Mouse (Mus musculus): ENCODE results near the gene Irf6. TPM values are rescaled to one million over a fixed set of nuclear protein-coding genes. Genes with fewer than 3 reads are reported as not detected.

The Irf6 gene
- total RNA-seq, 2 experiments from 2014 or later, result 1.4 to 2.6 TPM

- intact Hi-C loops (cut with DNase I), result no loop called here
- no peak for DNase-seq
Measured at GRCm38 (mm10) chr1:193195169-193195810, 42.4 kb downstream of the Irf6 start.

DNA sequence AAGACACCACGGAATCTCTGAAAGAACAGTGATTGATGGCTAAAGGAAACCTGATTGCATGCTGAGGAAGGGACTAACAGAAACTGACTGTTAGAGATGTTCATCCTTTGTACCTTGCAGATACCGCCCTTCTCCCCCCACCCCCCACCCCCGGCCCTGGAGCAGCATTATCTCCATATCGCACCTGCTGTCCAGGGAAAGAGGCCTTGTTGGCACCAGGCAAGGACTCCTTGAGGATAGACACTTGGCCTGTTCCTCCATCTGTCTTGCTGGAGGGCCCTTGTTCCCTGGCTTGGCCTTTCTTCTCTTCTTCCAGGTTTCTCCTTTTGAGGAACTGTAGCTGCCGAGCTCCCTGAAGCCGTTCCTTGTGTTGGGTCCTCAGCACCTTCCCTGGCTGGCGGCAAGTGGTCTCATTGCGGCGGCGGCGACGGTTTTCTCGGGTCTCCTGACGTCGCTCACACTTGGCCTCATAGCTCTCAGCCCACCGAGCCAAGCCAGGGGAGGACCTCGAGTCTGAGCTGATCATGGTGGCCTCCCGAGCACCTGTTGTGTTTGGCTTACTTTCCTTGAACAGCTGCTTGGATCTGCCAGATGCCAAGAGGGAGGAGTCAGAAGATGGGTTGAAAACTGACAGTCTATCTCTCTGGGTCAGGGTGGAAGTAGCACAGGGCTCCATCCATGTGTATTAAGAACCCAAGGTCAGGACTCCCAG is 44.7 kb downstream of the Irf6 start:
- no peak for DNase-seq
- intact Hi-C loops (cut with DNase I), result no loop called here

GRCm38 (mm10) chr1:193198312-193198711 is 45.4 kb downstream of the Irf6 start:
- intact Hi-C loops (cut with DNase I), result no loop called here
- no peak for DNase-seq

GRCm38 (mm10) chr1:193200640-193201382 is 47.9 kb downstream of the Irf6 start:
- DNase-seq, result no peak
- intact Hi-C loops (cut with DNase I), result no loop called here

DNA sequence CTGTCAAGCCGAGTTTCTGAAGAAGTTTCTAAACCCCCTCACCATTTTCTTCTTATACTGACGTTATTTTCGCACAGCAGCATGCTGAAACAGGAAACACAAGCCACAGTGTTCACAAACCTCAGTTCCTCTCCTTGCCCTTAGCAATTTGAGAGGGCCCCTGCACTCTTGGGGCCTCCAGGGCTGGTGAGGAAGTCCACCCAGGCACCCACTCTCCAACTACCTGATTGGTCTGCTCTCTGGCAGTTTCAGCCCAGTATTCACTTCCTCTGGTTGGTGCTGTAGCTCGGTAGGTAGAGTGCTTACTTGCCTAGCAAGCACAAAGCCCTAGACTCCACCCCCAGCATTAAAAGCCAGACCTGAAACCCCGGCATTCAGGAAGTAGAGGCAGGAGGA is 48.5 kb downstream of the Irf6 start, which contains the start of gene Traf3ip3:
Gene Traf3ip3 (minus strand): TSS at position 321 of the 396 bp plus-strand sequence.
- intact Hi-C loops (cut with DNase I), result no loop called here
- no peak for DNase-seq

- intact Hi-C loops (cut with DNase I), result no loop called here
- DNase-seq, result no peak
Measured at GRCm38 (mm10) chr1:193203821-193204220, 50.9 kb downstream of the Irf6 start.

DNA sequence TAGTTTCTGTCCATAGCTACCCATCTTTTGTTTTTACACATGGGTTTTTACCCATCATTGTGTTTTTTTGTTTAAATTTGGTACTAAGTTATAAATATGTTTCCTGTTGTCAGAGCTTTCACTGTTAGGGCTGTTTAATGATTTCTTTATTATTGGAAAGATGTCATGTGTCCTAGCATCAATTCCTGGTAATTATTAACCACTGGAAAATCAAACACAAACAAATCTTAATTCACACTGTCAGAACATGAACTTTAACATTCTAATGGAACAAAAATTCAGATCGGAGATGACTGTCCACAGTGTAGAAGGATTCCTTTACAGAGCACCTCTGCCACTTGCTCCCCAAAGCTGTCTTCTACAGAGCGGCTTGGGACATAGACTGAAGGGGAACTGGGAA is 52.5 kb downstream of the Irf6 start:
- intact Hi-C loops (cut with DNase I), result loop anchor here (5.0 kb wide), 2 partner anchors 157 to 172 kb away; no protein-coding TSS in a partner anchor
- no peak for DNase-seq

- intact Hi-C loops (cut with DNase I), result loop anchor here (5.0 kb wide), 2 partner anchors 155 to 170 kb away; no protein-coding TSS in a partner anchor
- no peak for DNase-seq
Measured at GRCm38 (mm10) chr1:193207503-193207902, 54.6 kb downstream of the Irf6 start, which contains the start of gene Lamb3. Gene Lamb3, plus strand, starts transcription at chr1:193207699.

DNA sequence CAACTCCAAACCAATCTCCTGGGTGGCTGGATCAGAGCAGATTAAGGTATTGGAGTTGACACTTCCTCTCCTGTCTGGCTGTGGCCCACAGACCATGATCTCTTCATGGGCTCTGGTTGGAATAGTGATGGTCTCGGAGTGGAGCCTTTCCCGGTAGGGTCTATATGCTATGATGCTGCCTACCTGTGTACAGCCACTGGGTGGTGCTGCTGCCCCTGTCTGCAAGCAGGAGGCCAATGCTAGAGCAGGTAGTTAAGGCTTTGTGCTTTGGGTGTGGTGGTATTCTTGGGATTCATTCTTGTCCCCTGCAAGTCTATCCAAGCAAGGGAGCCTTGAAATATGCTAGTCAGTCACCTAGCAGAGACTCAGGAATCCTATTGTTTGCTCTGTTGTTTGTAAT is 55.3 kb downstream of the Irf6 start:
- peak; percentile 44 to 53 for DNase-seq
- intact Hi-C loops (cut with DNase I), result loop anchor here (1.0 to 5.0 kb wide), 3 partner anchors 116 to 169 kb away; no protein-coding TSS in a partner anchor

DNA sequence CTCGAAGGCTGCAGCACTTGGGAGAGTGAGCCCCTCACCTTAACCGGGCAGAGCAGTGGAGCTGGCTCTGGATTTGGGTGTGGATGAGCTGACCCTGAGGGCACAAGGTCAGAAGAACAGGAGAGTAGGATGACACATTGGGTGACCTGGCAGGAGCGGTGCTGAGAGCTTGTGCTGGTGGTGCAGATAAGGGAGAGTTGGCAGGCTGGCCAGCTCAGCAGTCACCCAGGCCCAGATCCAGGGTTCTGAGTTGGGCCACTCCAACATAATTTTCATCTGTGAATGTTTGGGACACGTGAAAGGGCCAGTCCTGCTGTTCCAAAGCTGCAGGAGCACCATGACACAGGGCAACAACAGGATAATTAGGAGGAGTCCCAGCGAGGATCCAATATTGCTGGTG is 58.5 kb downstream of the Irf6 start:
- peak in 1 of 2 experiments; percentile 40 for DNase-seq
- intact Hi-C loops (cut with DNase I), result loop anchor here (2.0 kb wide), 1 partner anchor 33 kb away; no protein-coding TSS in a partner anchor

DNA sequence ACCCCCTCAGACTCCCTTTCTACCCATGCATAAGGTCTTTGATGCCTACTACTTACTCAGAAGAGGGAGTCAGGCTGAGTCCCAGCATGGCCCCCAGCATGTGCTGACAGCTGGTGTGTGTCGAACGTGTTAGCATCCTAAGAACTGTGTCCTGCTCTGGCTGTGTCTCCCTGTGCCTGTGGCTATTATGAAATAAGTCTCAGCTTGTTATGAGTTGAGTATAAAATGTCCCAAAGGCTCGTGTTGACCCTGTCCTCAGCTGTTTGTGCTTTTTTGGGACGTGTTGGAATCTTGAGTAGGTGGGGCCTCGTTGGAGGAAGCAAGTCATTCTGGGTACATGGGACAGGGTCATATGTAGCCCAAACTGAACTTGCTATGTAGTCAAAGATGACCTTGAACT is 61.1 kb downstream of the Irf6 start:
- intact Hi-C loops (cut with DNase I), result no loop called here

GRCm38 (mm10) chr1:193216000-193216399 is 63.1 kb downstream of the Irf6 start:
- DNase-seq, result no peak
- intact Hi-C loops (cut with DNase I), result no loop called here

More for the DNA sequence above, 61.1 kb downstream of the Irf6 start:
- no peak for DNase-seq

- intact Hi-C loops (cut with DNase I), result no loop called here
- DNase-seq, result no peak
Measured at GRCm38 (mm10) chr1:193220408-193220807, 67.5 kb downstream of the Irf6 start.

Other genes starting within 250 kb of the Irf6 start
- under 1 TPM; 0.14 to 0.19 TPM for gene Syt14, start 117.3 kb upstream of the Irf6 start, total RNA-seq (2021)
- 10 to 100 TPM in 1 of 2 experiments, 1 to 10 TPM in 1; 9.6 to 10.9 TPM for gene Diexf, start 22.8 kb upstream of the Irf6 start, total RNA-seq (2021)
- 1 to 10 TPM; 3.2 to 4.4 TPM for gene A130010J15Rik, start 14.9 kb downstream of the Irf6 start, total RNA-seq (2021)
- 1 to 10 TPM; 1.2 to 1.9 TPM for gene Traf3ip3, start 48.6 kb downstream of the Irf6 start, total RNA-seq (2021)
- gene Lamb3, start 54.6 kb downstream of the Irf6 start, total RNA-seq (2021), result 10 to 100 TPM; 10.2 to 13.0 TPM
- gene Hsd11b1, start 111.0 kb downstream of the Irf6 start, total RNA-seq (2021), result 10 to 100 TPM in 1 of 2 experiments, 1 to 10 TPM in 1; 8.6 to 13.2 TPM
- 10 to 100 TPM; 53.6 to 57.8 TPM for gene G0s2, start 120.1 kb downstream of the Irf6 start, total RNA-seq (2021)
- gene Camk1g, start 217.2 kb downstream of the Irf6 start, total RNA-seq (2021), result 1 to 10 TPM in 1 of 2 experiments, not detected in 1; 1.0 TPM